Mouse (Mus musculus): ENCODE measurements around the gene Adcy2. TPM values are rescaled to one million over a fixed set of nuclear protein-coding genes. Genes with fewer than 3 reads are reported as not detected.

Gene Adcy2
- polyA plus RNA-seq, 1 experiment from 2014 or later, result 6.7 TPM

DNA sequence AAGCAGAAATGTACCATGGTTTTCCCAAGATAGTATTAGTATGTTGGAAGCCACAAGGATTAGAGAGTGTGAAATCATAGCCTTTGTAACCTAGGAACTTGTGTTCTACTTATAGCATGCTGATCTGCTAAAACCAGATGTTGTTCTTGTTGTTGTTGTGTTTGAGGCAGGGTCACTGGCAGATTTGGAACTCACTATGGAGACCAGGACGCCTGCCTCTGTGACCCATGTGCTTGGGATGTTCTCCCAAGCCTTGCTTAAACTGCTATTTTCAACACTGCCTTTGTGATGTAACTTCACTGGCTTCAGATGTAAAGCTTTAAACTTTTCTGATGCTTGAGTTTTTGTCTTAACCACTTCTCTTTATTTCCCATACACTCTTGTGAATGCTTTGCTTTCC is 216.2 kb downstream of the Adcy2 start:
- no peaks in the 10 kb centered on the region for H3K27me3 ChIP-seq (ENCODE audit: control insufficient read depth, insufficient read depth, low read length)
- H3K4me1 ChIP-seq (ENCODE audit: control insufficient read depth, insufficient read depth, low read length), result no peaks in the 10 kb centered on the region
- no peak overlapping the region for H3K4me3 ChIP-seq (replicated peaks; ENCODE audit: low read depth, low read length)
- 58% methylated on average over 1 of the region's 1 CpGs for WGBS
- no peak overlapping the region for H3K9ac ChIP-seq (replicated peaks; ENCODE audit: low read length)
- H3K27ac ChIP-seq (replicated peaks; ENCODE audit: low read depth, low read length), result no peak overlapping the region
- no peak overlapping the region for H3K4me2 ChIP-seq (ENCODE audit: low read length)
- DNase-seq (no peak), ATAC-seq (ENCODE audit: low FRiP score, low TSS enrichment) (no peak)
- H3K36me3 ChIP-seq (ENCODE audit: control insufficient read depth, insufficient read depth, low read length), result no peaks in the 10 kb centered on the region
- H3K9me3 ChIP-seq (ENCODE audit: control insufficient read depth, low read length), result no peaks in the 10 kb centered on the region

DNA sequence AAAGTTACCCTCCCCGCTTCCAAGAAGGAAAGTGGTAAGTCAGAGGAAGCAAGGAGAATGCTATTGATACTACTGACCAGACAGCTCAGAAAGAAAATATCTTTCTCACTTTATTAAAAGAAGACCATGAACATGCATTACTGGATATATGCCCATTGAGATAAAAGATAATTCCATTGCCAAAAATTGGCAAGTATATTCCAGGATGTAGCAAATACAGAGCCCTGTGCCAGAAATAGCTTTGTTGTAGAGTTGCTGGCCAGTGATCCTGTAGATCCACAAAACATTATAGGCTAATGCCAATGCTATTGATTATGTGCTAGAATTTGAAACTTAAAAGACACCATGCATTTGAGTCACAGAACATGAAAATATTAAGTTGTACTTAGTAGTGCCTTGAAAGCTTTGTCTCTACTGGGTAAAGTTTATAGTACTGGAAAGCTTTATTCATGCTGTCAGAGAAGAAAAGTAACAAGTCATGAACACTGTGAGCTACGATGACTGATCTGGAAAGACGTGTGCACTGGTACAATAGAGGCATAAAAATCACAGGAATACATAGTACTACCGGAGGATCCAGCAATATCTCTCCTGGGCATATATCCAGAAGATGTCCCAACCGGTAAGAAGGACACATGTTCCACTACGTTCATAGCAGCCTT is 221.2 kb downstream of the Adcy2 start:
- no peaks in the 10 kb centered on the region for H3K36me3 ChIP-seq (ENCODE audit: control insufficient read depth, insufficient read depth, low read length)
- no peaks in the 10 kb centered on the region for H3K9me3 ChIP-seq (ENCODE audit: control insufficient read depth, low read length)
- no peak overlapping the region for H3K27ac ChIP-seq (replicated peaks; ENCODE audit: low read depth, low read length)
- no peak for DNase-seq
- H3K4me1 ChIP-seq (ENCODE audit: control insufficient read depth, insufficient read depth, low read length), result no peaks in the 10 kb centered on the region
- WGBS, result 92% methylated on average over 6 of the region's 6 CpGs
- H3K27me3 ChIP-seq (ENCODE audit: control insufficient read depth, insufficient read depth, low read length), result no peaks in the 10 kb centered on the region
- no peak overlapping the region for H3K4me2 ChIP-seq (ENCODE audit: low read length)
- no peak overlapping the region for H3K9ac ChIP-seq (replicated peaks; ENCODE audit: low read length)
- no peak for ATAC-seq (ENCODE audit: low FRiP score, low TSS enrichment)
- no peak overlapping the region for H3K4me3 ChIP-seq (replicated peaks; ENCODE audit: low read depth, low read length)

DNA sequence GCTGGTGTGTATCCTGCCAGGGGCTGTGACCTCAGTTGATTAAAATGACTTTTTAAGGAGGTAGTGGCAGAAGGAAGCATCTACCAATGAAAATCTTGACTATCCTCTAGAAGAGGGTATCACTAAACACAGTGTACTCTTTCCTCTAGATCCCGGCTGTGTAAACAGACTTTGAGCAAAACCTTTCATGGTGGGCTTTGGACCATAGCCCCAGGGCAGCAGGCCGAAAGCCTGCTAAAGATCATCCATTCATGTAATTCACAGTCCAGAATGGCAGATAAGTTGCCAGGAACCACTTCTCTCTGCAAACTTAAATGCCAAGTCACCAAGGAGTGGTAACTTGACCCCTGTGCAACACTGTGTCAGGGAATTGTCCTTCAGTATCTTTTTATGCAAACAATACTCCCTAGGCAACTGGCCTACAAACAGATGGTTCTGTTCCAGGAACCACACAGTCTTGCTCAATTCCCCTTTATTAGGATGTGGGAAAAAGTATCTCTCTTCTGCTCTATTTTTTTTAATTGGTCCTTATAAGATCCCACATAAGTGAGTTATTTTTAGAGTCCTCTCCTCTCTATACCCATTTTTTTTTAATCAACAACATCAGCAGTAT is 225.6 kb downstream of the Adcy2 start:
- Histone ChIP-seq H3K27me3 (ENCODE audit: control insufficient read depth, insufficient read depth, low read length) (no peaks in the 10 kb centered on the region), H3K9me3 (ENCODE audit: control insufficient read depth, low read length) (no peaks in the 10 kb centered on the region), H3K4me3 (replicated peaks; ENCODE audit: low read depth, low read length) (no peak overlapping the region), H3K4me2 (ENCODE audit: low read length) (no peak overlapping the region), H3K27ac (replicated peaks; ENCODE audit: low read depth, low read length) (no peak overlapping the region), H3K36me3 (ENCODE audit: control insufficient read depth, insufficient read depth, low read length) (no peaks in the 10 kb centered on the region), H3K9ac (replicated peaks; ENCODE audit: low read length) (no peak overlapping the region), H3K4me1 (ENCODE audit: control insufficient read depth, insufficient read depth, low read length) (no peaks in the 10 kb centered on the region)
- ATAC-seq (ENCODE audit: low FRiP score, low TSS enrichment) (no peak), DNase-seq (no peak)
- WGBS, result 73% methylated on average over 2 of the region's 2 CpGs

DNA sequence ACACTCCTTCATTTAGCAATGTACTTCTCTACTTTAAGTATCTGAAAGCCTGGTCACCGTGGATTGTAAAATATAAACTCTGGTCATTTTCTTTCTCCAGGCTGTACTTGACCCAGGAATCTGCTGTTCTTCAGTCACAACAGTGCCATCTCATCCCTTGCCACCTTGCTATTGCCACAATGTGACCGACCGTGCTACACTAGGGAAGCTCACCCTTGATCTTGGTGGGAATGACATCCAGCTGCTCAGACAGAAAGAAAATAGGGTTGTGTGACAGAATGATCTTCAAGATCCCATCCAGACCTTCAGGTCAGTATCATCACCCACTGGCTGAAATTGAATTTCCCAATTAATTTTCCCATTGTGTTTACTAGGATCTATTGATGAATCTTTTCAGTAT is 230.8 kb downstream of the Adcy2 start:
- no peak for DNase-seq
- WGBS, result 93% methylated on average over 3 of the region's 3 CpGs
- H3K4me2 ChIP-seq (ENCODE audit: low read length), result no peak overlapping the region

DNA sequence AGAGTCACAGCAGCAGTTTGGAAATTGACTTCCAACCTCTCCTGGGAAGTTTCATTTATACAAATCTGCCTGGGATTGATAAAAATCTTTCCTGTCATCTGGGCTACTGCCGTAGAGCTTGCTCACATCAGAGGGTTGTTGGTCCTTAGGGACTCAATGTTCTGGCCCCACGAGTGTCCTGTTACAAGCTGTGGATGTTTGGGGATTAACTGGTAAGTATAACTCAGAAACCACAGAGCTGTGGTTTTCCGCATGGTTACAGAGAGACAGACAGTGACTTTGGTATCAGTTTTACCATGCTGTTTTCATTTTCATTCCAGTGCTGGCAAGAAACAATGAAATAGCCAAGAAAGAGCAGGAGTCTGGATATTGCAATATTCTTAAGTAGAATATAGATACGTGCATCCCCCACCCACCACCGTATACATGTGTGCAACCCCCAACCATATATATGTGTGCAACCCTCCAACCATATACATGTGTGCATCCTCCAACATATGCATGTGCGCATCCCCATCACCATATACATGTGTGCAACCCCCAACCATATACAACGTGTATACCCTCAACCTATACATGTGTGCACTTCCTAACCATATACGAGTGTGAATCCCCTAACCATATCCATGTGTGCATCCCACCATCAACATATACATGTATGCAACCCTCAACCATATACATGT is 233.3 kb downstream of the Adcy2 start:
- H3K36me3 ChIP-seq (ENCODE audit: control insufficient read depth, insufficient read depth, low read length), result no peaks in the 10 kb centered on the region
- H3K4me3 ChIP-seq (replicated peaks; ENCODE audit: low read depth, low read length), result no peak overlapping the region
- no peaks in the 10 kb centered on the region for H3K9me3 ChIP-seq (ENCODE audit: control insufficient read depth, low read length)
- H3K27me3 ChIP-seq (ENCODE audit: control insufficient read depth, insufficient read depth, low read length), result no peaks in the 10 kb centered on the region
- H3K27ac ChIP-seq (replicated peaks; ENCODE audit: low read depth, low read length), result no peak overlapping the region
- H3K4me1 ChIP-seq (ENCODE audit: control insufficient read depth, insufficient read depth, low read length), result no peaks in the 10 kb centered on the region
- WGBS, result 85% methylated on average over 8 of the region's 8 CpGs
- DNase-seq, result no peak
- no peak overlapping the region for H3K9ac ChIP-seq (replicated peaks; ENCODE audit: low read length)
- 0 out of 2 replicates have a peak, but pooled peaks have one; percentile 14 for ATAC-seq (ENCODE audit: low FRiP score, low TSS enrichment)
- no peak overlapping the region for H3K4me2 ChIP-seq (ENCODE audit: low read length)

More for the DNA sequence above, 230.8 kb downstream of the Adcy2 start:
- Histone ChIP-seq H3K9me3 (ENCODE audit: control insufficient read depth, low read length) (no peaks in the 10 kb centered on the region), H3K36me3 (ENCODE audit: control insufficient read depth, insufficient read depth, low read length) (no peaks in the 10 kb centered on the region), H3K27me3 (ENCODE audit: control insufficient read depth, insufficient read depth, low read length) (no peaks in the 10 kb centered on the region), H3K27ac (replicated peaks; ENCODE audit: low read depth, low read length) (no peak overlapping the region), H3K4me1 (ENCODE audit: control insufficient read depth, insufficient read depth, low read length) (no peaks in the 10 kb centered on the region), H3K4me3 (replicated peaks; ENCODE audit: low read depth, low read length) (no peak overlapping the region), H3K9ac (replicated peaks; ENCODE audit: low read length) (no peak overlapping the region)
- no peak for ATAC-seq (ENCODE audit: low FRiP score, low TSS enrichment)

DNA sequence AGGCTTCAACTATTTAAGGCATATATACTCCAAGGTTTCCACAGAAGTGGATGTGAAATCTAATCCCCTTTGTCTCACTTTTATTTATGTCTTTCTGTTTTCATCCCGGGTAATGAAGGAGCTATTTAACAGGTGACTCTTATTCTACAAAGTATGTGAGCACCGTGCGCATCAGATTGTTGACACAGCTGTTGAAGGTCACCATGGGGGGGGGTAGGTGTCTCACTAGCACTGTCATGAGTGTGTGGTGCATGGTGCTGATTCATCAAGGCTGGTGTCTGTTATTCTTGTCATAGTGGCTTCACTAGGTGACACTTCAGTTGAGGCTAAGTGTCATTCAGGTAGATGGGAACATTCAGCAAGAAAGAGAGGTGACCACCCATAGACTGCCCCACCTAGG is 234.7 kb downstream of the Adcy2 start:
- ATAC-seq (ENCODE audit: low FRiP score, low TSS enrichment) (no peak), DNase-seq (no peak)
- no peaks in the 10 kb centered on the region for H3K4me1 ChIP-seq (ENCODE audit: control insufficient read depth, insufficient read depth, low read length)
- no peak overlapping the region for H3K4me2 ChIP-seq (ENCODE audit: low read length)
- WGBS, result 85% methylated on average over 3 of the region's 3 CpGs
- H3K4me3 ChIP-seq (replicated peaks; ENCODE audit: low read depth, low read length), result no peak overlapping the region
- no peak overlapping the region for H3K27ac ChIP-seq (replicated peaks; ENCODE audit: low read depth, low read length)
- H3K9ac ChIP-seq (replicated peaks; ENCODE audit: low read length), result no peak overlapping the region
- H3K36me3 ChIP-seq (ENCODE audit: control insufficient read depth, insufficient read depth, low read length), result no peaks in the 10 kb centered on the region
- H3K9me3 ChIP-seq (ENCODE audit: control insufficient read depth, low read length), result no peaks in the 10 kb centered on the region
- no peaks in the 10 kb centered on the region for H3K27me3 ChIP-seq (ENCODE audit: control insufficient read depth, insufficient read depth, low read length)

DNA sequence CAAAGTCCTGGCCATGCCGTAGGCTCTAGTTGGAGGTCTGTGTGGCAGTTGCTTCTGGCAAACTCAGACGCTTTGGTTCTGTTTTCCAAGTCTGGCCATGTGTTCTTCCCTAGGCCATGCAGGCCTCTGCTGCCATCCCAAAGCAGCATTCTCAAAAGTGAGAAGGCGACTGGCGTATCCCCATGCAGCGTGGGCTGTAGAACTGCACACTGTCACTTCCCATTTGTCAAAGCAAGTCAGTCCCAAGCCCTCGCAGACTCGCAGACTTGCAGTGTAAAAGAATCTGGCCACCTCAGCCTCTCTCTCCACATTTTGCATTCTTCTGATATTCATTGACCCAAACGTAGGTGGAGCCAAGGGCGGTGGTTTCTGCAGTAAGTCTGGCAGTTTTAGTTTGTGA is 249.5 kb downstream of the Adcy2 start:
- Histone ChIP-seq H3K4me2 (ENCODE audit: low read length) (no peak overlapping the region), H3K9me3 (ENCODE audit: control insufficient read depth, low read length) (no peaks in the 10 kb centered on the region), H3K9ac (replicated peaks; ENCODE audit: low read length) (no peak overlapping the region), H3K36me3 (ENCODE audit: control insufficient read depth, insufficient read depth, low read length) (no peaks in the 10 kb centered on the region), H3K27ac (replicated peaks; ENCODE audit: low read depth, low read length) (no peak overlapping the region), H3K27me3 (ENCODE audit: control insufficient read depth, insufficient read depth, low read length) (no peaks in the 10 kb centered on the region), H3K4me1 (ENCODE audit: control insufficient read depth, insufficient read depth, low read length) (no peaks in the 10 kb centered on the region), H3K4me3 (replicated peaks; ENCODE audit: low read depth, low read length) (no peak overlapping the region)
- no peak for DNase-seq
- WGBS, result 69% methylated on average over 9 of the region's 9 CpGs
- ATAC-seq (ENCODE audit: low FRiP score, low TSS enrichment), result no peak

DNA sequence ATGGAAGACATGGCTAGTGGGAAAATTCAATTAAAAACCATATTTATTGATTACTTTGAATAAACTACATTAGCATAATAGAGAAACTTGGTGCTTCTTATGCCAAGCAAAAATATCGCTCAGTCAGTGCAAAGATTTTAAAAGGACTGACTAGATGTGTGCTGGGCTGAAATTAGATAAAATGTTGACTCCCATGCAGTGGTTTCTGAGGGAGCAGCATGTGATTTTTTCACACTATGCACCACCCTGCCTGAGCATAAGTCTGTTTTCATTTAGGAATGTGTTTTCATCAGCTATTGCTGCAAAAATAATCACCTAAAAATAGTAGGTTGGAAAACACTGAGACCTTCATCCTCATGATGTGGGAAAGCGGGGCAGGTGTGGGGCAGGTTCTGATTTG is 250.0 kb downstream of the Adcy2 start:
- 87% methylated on average over 2 of the region's 2 CpGs for WGBS
- Histone ChIP-seq H3K4me3 (replicated peaks; ENCODE audit: low read depth, low read length) (no peak overlapping the region), H3K4me2 (ENCODE audit: low read length) (no peak overlapping the region), H3K27me3 (ENCODE audit: control insufficient read depth, insufficient read depth, low read length) (no peaks in the 10 kb centered on the region), H3K36me3 (ENCODE audit: control insufficient read depth, insufficient read depth, low read length) (no peaks in the 10 kb centered on the region), H3K9me3 (ENCODE audit: control insufficient read depth, low read length) (no peaks in the 10 kb centered on the region), H3K9ac (replicated peaks; ENCODE audit: low read length) (no peak overlapping the region), H3K27ac (replicated peaks; ENCODE audit: low read depth, low read length) (no peak overlapping the region), H3K4me1 (ENCODE audit: control insufficient read depth, insufficient read depth, low read length) (no peaks in the 10 kb centered on the region)
- no peak for ATAC-seq (ENCODE audit: low FRiP score, low TSS enrichment)
- DNase-seq, result no peak

DNA sequence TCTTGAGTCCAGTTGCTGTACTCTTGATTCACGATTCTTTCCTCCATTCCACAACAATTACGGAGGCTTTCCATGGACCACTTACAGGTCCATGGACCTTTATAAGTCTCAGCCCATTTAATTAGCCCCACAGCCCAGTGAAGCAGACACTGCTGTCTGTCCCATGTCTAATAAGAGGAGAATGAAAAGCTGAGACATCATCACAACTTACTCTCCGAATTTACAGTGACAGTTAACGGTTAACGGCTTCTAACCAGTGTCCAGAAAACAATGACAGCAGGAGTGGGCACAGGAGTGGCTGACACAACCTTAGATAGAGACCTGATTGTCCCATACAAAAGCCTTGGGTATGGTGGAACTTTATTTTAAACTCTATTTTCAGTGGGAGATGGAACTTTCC is 253.9 kb downstream of the Adcy2 start:
- Histone ChIP-seq H3K4me3 (replicated peaks; ENCODE audit: low read depth, low read length) (no peak overlapping the region), H3K27ac (replicated peaks; ENCODE audit: low read depth, low read length) (no peak overlapping the region), H3K27me3 (ENCODE audit: control insufficient read depth, insufficient read depth, low read length) (no peaks in the 10 kb centered on the region), H3K9ac (replicated peaks; ENCODE audit: low read length) (no peak overlapping the region), H3K4me2 (ENCODE audit: low read length) (no peak overlapping the region), H3K9me3 (ENCODE audit: control insufficient read depth, low read length) (no peaks in the 10 kb centered on the region), H3K36me3 (ENCODE audit: control insufficient read depth, insufficient read depth, low read length) (no peaks in the 10 kb centered on the region), H3K4me1 (ENCODE audit: control insufficient read depth, insufficient read depth, low read length) (no peaks in the 10 kb centered on the region)
- DNase-seq (no peak), ATAC-seq (ENCODE audit: low FRiP score, low TSS enrichment) (no peak)
- 94% methylated on average over 5 of the region's 5 CpGs for WGBS

Measured in midbrain, embryonic 14.5 days (tissue).